Mouse (Mus musculus) embryonic facial prominence, embryonic 10.5 days (tissue): ENCODE measurements at regions not wholly inside any gene's neighbourhood (a gene's known extent, or its start where the extent isn't known, plus 50 kb on each side); places are given as distances from the start of the nearest gene placed in this dataset.
"Not testable (repeated sequence)": the region's sequence is repeated elsewhere in the genome, so short reads cannot be mapped to it uniquely, and the experiment has no call there.

ENCODE experiments used
- DNase-seq: peaks from one replicate; pipeline ENCODE4 v3.0.0-alpha.2; 2017; ENCODE audit warnings: low spot score
- H3K27ac ChIP-seq: fragments of 300-500 bp; sonication (generic); replicated peaks from 2 replicates; pipeline ENCODE4 v1.5.1; 2016; ENCODE audit warnings: mild to moderate bottlenecking
- H3K27me3 ChIP-seq: fragments of 300-500 bp; sonication (generic); replicated peaks from 2 replicates; pipeline ENCODE4 v1.6.1; 2016; ENCODE audit warnings: low read depth, mild to moderate bottlenecking; ENCODE audit not compliant: poor library complexity, severe bottlenecking
- H3K36me3 ChIP-seq: fragments of 300-500 bp; sonication (generic); replicated peaks from 2 replicates; pipeline ENCODE4 v1.6.1; 2016; ENCODE audit warnings: mild to moderate bottlenecking, moderate library complexity
- H3K4me1 ChIP-seq: fragments of 300-500 bp; sonication (generic); 2 replicates; pipeline ENCODE4 v1.6.1; 2016
- H3K4me3 ChIP-seq: fragments of 300-500 bp; sonication (generic); 2 replicates; pipeline ENCODE4 v1.5.1; 2016; ENCODE audit warnings: mild to moderate bottlenecking, moderate library complexity
- H3K9me3 ChIP-seq: fragments of 300-500 bp; sonication (generic); 2 replicates; pipeline ENCODE4 v1.6.1; 2016; ENCODE audit warnings: mild to moderate bottlenecking
- WGBS: fragments of 180-500 bp; shearing (Covaris S2); methylation state at CpG from one replicate; pipeline ENCODE4 v1.1.7; 2016; 5-methylcytosine and 5-hydroxymethylcytosine counted together

DNA sequence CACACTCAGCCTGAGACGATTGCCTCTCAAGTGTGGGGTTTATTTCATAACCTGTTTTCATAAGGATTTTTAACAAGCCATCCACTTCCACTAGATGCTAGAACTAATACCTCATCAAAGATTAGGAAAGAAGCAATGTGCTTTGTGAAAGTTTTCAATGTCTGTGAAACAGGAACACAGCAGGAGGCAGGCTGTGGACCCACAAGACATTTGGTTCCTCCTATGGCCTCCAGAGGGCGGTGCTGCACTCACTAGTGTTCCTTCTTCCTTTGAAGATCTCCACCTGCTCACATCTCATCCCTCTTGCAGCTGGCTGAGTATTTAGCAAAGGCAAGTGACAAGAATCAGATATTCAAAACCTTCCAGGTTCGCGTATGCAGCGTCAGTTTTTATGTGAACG is 735.6 kb upstream of the Olfr1507 start:
- not testable (repeated sequence) for H3K27ac ChIP-seq, H3K4me3 ChIP-seq, H3K36me3 ChIP-seq, H3K27me3 ChIP-seq, DNase-seq, H3K4me1 ChIP-seq, H3K9me3 ChIP-seq
- no CpG with 5 or more reads among the region's 6 CpGs for WGBS

DNA sequence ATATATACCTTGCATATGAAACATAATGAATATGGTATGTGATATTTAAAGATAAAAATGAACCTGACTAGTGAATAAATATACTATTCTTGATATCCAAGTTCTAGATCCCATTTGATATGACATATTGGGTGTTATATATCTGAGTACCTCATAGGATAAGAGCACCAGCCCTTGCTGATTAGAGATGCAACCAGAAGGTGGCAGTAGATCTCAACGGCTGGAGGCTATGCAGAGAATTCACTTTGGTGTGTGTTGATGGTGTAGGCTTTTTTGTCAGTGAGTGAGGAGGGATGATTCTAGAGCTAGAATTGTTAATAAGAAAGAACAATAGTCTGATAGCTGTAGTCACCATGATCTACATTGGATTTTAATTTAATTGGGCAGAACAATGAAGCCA is 729.2 kb upstream of the Olfr1507 start:
- no CpG with 5 or more reads among the region's 1 CpGs for WGBS
- not testable (repeated sequence) for H3K4me1 ChIP-seq, DNase-seq, H3K9me3 ChIP-seq, H3K4me3 ChIP-seq, H3K27me3 ChIP-seq, H3K27ac ChIP-seq, H3K36me3 ChIP-seq

- WGBS, result no CpG with 5 or more reads among the region's 3 CpGs
- not testable (repeated sequence) for H3K9me3 ChIP-seq, H3K27ac ChIP-seq, H3K4me3 ChIP-seq, H3K36me3 ChIP-seq, H3K4me1 ChIP-seq, H3K27me3 ChIP-seq, DNase-seq
Observed at GRCm38 (mm10) chr14:53210554-53210953, 715.0 kb upstream of the Olfr1507 start.

DNA sequence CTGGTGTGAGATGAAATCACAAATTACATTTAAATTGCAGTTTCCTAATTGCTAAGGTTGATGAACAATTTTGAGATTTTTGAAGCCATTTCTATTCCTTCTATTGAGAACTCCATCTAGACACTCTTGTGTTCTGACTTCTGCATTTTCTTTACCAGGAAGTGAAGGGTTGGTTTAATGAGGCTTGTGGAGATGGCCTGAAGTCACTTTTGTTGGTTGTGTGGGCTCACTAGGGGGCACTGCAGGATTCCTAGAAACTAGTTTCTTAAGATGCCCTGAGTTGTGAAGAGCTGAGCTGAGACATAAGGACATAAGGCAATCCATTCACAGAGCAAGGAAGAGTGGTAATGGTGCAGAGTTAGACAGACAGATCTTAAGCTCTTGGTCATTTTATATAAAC is 713.7 kb upstream of the Olfr1507 start:
- not testable (repeated sequence) for H3K27ac ChIP-seq, H3K4me3 ChIP-seq, H3K27me3 ChIP-seq, H3K36me3 ChIP-seq, H3K4me1 ChIP-seq, DNase-seq, H3K9me3 ChIP-seq

- H3K9me3 ChIP-seq, H3K36me3 ChIP-seq, H3K27ac ChIP-seq, H3K4me1 ChIP-seq, H3K4me3 ChIP-seq, H3K27me3 ChIP-seq, DNase-seq: not testable (repeated sequence)
- no CpG with 5 or more reads among the region's 3 CpGs for WGBS
Observed at GRCm38 (mm10) chr14:53190931-53191330, 695.4 kb upstream of the Olfr1507 start.

GRCm38 (mm10) chr14:53174099-53174498 is 678.5 kb upstream of the Olfr1507 start:
- not testable (repeated sequence) for DNase-seq, H3K4me3 ChIP-seq, H3K9me3 ChIP-seq, H3K36me3 ChIP-seq, H3K27me3 ChIP-seq, H3K4me1 ChIP-seq, H3K27ac ChIP-seq

GRCm38 (mm10) chr14:53166327-53166726 is 670.8 kb upstream of the Olfr1507 start:
- no CpG with 5 or more reads among the region's 2 CpGs for WGBS
- H3K27ac ChIP-seq, H3K36me3 ChIP-seq, H3K4me1 ChIP-seq, H3K9me3 ChIP-seq, DNase-seq, H3K27me3 ChIP-seq, H3K4me3 ChIP-seq: not testable (repeated sequence)

GRCm38 (mm10) chr14:53159012-53159411 is 663.5 kb upstream of the Olfr1507 start:
- not testable (repeated sequence) for H3K27ac ChIP-seq, H3K9me3 ChIP-seq, DNase-seq, H3K27me3 ChIP-seq, H3K36me3 ChIP-seq, H3K4me3 ChIP-seq, H3K4me1 ChIP-seq
- WGBS, result no CpG with 5 or more reads among the region's 2 CpGs

GRCm38 (mm10) chr14:53134783-53135182 is 639.2 kb upstream of the Olfr1507 start:
- not testable (repeated sequence) for H3K36me3 ChIP-seq, H3K27me3 ChIP-seq, H3K9me3 ChIP-seq, H3K4me3 ChIP-seq, H3K27ac ChIP-seq, H3K4me1 ChIP-seq
- peak; percentile 29 for DNase-seq

DNA sequence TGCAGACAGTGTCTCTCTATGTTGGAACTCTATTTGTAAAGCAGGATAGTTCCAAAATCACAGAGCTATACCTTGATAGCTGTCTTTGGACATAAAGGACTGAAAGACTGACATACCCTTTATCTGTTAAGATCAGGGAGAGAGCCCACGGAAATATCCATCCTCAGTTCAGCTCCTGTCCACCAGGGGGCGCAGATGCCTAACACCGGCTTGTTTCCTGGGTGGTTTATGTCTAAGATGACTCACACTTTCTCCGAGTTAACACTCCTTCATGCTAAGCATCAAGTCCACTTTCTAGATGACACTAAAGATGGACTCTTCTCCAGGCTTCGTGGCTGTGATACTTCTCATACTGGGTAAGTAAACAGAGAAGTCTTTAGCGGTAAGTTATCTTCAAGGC is 636.8 kb upstream of the Olfr1507 start:
- peak; percentile 54 for DNase-seq
- not testable (repeated sequence) for H3K4me1 ChIP-seq, H3K27ac ChIP-seq, H3K27me3 ChIP-seq, H3K36me3 ChIP-seq, H3K4me3 ChIP-seq, H3K9me3 ChIP-seq
- WGBS, result 29% methylated on average over 6 of the region's 6 CpGs

DNA sequence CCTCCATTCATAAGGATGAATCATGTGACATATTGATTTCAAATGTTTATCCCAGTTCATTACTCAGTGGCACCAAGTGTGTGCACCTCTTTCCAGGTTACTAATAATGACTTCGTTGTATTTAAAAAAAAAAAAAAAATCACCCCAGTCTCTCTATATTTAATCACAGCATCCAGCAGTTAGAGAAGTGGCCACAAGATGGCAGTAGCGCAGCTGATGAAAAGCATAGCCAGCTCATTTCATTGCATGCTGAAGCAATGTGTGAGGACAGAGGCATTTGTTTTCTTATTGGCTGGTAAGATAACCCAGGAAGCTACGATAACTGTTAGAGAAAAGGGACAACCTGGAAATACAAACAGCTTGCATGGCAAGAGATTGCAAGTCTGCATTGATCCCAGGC is 626.2 kb upstream of the Olfr1507 start:
- 21% methylated on average over 2 of the region's 3 CpGs for WGBS
- H3K9me3 ChIP-seq, H3K4me3 ChIP-seq, H3K27ac ChIP-seq, H3K36me3 ChIP-seq, DNase-seq, H3K27me3 ChIP-seq, H3K4me1 ChIP-seq: not testable (repeated sequence)

DNA sequence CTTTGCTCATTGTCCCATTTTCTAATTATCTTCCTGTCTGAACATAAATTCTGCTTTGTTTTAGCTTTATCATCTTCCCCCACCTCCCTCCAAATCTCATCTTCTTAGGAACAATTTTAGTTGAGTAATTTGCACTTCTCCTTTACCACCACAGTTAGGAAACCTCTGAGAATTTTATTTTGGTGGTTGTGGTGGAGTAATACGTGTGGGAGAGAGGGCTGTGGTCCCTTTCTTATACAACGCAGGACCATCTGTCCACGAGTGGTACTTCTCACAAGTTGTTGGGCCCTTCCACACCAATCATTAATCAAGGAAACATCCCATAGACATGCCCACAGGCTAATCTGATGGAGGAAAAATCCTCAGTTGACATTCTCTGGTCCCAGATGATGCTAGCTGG is 614.2 kb upstream of the Olfr1507 start:
- not testable (repeated sequence) for H3K27me3 ChIP-seq, DNase-seq, H3K4me3 ChIP-seq, H3K36me3 ChIP-seq, H3K9me3 ChIP-seq, H3K27ac ChIP-seq, H3K4me1 ChIP-seq
- 84% methylated on average over 3 of the region's 3 CpGs for WGBS

DNA sequence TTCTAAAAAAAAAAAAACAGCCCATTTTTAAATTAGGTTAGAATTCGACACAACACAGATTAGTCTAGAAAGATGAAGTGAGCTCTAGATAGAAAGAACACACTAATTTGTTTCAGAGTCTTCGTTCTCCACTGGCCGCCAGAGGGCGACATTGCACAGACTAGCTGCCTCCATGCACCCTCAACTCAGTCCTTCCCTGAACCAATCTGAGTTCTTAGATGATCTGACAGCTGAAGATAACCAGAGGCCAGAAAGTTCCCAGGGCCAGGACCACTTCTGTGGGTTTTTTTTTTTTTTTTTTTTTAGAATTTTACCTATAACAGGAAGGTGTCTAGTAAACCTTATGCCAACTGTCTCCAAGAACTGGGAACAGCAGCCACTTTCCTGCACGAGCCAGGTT is 605.8 kb upstream of the Olfr1507 start:
- peak; percentile 18 for DNase-seq
- 30% methylated on average over 5 of the region's 5 CpGs for WGBS
- H3K4me1 ChIP-seq, H3K27ac ChIP-seq, H3K9me3 ChIP-seq, H3K36me3 ChIP-seq, H3K27me3 ChIP-seq, H3K4me3 ChIP-seq: not testable (repeated sequence)

DNA sequence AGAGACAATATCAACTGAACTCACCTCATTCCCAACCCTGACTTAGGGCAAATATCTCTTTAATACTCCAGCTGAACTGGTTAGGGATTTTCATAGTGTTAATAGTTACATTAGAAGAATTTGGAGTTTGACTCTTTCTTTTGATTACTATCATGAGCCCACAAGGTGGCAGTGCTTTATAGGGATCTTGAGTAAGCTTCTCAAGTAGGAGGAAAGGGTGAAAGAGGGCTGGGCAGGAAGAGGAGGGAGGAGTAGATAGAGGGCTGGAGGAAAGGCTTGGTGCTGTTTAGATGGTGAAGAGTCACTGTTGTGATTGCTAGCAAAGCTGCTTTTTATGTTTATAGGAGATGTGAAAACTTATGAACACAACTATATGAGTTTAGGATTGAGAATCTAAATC is 595.4 kb upstream of the Olfr1507 start:
- H3K27ac ChIP-seq, H3K4me1 ChIP-seq, DNase-seq, H3K9me3 ChIP-seq, H3K27me3 ChIP-seq, H3K4me3 ChIP-seq, H3K36me3 ChIP-seq: not testable (repeated sequence)
